Mouse (Mus musculus) embryo, embryonic 9.5 days (tissue): ENCODE data around the gene Sox6.

Source experiments
- DNase-seq: peaks from one replicate; pipeline ENCODE4 v3.0.0-alpha.2; 2017; ENCODE audit errors: extremely low spot score

Gene Sox6

GRCm38 (mm10) chr7:115830938-115831873, 207.4 kb downstream of the Sox6 start:
- no peak for DNase-seq

DNA sequence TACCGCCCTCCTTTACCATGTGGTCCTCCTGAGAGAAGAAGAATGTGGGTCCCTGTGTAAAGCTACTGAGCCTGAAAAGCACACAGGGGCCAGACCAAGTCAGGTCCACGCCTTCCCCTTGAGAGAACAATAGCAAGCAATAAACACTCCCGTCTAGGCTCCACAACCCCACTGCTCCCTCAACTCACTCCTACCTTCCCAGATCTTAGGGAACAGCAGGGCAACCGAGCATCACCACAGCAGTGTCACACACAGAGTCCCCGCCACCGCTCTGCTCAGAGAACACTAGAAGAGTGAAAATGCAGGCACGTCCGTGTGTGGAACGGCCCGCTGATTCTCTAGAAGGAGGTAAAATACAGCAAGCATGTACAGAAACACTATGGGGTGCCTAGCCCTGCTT, 208.2 kb downstream of the Sox6 start:
- DNase-seq, result no peak

DNA sequence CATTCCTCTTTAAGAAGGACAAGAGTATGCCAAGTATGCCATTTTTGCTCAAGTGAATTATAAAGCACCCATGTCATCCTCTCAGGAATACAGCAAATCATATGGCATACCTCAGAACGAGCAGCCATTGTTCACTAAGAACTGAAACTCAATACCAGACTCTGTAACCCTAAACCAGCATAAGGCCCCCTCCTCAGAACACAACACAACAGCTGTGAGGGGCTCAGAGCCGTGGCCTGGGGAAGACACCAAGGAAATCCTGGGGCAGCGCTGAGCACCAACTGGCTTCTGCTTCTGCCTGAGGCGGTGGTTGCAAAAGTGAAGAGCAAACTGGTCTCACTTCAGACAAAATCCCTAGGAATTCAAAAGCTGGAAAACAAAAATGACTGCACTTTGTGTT, 208.8 kb downstream of the Sox6 start:
- peak; percentile 46 for DNase-seq

- DNase-seq, result no peak
These were observed 209.3 kb downstream of the Sox6 start for GRCm38 (mm10) chr7:115829260-115829659.

GRCm38 (mm10) chr7:115825295-115825694, 213.3 kb downstream of the Sox6 start:
- no peak for DNase-seq

GRCm38 (mm10) chr7:115824621-115825256, 213.9 kb downstream of the Sox6 start:
- DNase-seq, result no peak

- no peak for DNase-seq
These were observed 219.5 kb downstream of the Sox6 start for GRCm38 (mm10) chr7:115819136-115819535.

DNA sequence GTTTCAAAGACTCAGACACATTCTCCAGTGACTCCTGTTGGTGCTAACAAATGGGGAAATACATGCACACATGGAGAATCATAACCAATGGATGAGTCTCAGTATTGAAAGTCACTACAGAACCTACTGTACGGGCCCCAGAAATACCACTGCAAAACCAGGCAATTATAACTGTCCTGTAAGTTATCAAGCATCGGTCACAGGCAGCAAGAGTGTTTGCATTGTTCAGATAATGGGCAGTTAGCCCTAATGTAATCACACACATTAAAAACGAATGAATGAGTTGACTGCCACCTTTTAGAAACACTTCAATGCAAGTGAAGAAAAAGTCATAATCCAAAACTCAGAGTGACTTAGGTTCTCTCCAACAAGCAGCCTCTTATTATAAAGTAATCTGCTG, 235.3 kb downstream of the Sox6 start:
- DNase-seq, result no peak

GRCm38 (mm10) chr7:115794139-115794858, 244.3 kb downstream of the Sox6 start:
- no peak for DNase-seq

DNA sequence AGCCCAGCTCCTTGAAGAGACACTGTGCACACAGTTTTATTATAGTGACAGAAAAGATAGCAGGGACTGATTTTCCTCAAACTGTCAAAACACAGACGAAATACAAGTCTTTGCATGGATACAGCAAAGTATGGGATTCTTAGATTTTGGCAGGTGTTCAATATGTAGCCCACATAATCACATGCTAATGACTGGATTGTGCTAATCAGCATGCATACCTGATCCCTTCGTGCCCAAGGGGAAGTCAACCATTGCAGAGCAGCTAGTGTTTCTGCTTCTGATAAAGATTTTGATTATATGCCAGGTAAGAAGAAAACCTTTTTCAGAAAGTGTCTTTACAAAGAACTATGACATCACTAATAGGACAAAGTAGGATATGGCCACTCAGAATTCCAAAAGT, 245.8 kb downstream of the Sox6 start:
- DNase-seq, result no peak

- DNase-seq, result no peak
These were observed 249.3 kb downstream of the Sox6 start for GRCm38 (mm10) chr7:115789116-115789823.

DNA sequence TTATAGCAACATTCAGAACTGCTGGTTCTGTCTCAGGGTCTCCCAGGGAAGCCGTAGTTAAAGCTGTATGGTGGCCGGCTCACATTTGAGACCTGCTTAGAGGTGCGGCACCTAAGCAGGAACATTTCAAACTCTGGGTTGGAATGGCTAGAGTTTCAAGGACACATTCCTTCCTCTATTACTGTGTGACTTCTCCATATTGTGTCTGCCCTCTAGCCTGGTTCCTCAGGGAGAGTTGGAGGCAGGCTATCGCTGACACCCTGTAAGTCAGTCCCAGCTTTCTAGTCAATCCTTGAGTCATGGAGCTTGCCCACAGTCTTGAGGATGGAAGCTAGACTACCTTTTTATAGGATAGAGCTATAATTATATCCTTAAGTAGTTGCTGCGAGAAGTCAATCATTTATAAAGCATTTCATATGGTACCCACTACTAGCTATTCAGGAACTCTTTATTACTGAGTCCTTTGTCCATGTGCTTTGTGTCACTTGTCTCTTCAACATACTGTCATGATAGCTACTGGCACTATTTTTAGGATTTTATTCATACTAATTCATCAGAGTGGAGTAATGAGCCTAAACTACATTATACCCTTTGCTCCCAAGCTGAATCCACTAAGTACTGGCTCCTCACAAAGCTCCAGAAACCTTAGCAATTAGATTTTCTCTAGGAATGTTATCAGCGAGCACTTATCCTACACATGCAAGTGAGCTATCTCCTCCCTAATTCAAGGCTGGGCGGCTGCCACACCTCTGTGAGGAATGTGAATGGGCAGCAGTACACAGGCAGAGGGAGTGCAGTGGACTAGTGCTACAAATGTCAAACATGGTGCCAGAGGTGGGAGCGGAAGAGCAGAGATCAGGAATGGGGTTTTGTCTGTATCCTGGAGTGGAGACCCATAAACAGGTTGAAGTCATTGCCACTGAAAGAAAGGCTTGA, 254.3 kb downstream of the Sox6 start:
- DNase-seq, result no peak

DNA sequence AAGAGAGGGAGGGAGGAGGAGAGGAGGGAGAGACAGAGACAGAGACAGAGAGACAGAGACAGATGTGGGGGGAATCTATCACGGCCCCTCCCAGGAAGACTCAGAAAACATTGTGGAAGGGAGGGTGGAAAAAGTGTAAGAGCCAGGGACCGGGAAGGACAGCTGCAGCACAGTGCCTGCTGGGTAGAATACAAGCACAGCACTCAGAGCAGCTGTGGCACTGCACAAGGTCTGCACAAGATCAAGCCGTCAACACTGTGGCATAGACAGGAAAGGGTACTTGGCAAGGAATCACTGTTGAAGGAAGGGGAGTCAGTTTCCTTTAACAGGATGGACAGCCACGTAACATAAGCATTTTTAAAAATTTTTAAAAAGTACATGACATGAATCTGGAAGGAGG, 258.4 kb downstream of the Sox6 start:
- DNase-seq, result no peak

DNA sequence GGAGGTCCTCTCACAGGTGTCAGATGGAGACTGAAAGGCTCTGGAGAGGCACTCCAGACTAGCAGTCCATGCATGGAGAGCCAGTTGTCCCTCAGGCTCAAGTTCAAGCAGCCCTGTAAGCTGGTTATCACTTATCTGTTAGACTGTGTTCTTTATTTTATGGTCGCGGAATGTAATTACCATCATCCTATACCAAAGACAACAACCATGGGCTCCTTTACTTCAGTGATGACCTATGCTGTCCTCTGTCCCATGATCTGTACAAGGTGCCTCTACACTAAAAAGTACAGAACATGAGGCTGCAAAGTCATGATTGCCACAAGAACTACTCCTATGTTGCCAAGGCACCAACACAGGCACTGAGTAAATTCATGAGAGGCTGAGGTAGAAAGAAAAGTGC, 259.1 kb downstream of the Sox6 start:
- DNase-seq, result no peak

GRCm38 (mm10) chr7:115776736-115777135, 261.9 kb downstream of the Sox6 start:
- peak; percentile 11 for DNase-seq

DNA sequence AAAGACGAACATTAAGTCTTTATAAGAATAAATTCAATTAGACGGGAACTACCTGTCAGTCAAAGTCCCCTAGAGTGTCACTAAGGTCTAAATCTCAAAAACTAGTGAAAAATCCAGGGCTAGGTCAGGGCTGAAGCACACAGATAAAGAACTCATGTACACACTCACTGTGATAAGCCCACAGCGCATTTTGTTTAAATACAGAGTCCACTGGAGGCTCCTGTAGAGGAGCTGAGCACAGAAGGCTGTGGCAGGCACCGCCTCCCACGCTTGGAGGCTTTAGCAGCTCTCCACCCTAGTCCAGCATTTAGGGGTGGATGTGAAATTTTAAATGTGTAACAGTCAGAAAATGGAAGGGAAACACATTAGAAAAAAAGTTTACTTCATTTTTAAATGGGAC, 262.3 kb downstream of the Sox6 start:
- DNase-seq, result no peak

DNA sequence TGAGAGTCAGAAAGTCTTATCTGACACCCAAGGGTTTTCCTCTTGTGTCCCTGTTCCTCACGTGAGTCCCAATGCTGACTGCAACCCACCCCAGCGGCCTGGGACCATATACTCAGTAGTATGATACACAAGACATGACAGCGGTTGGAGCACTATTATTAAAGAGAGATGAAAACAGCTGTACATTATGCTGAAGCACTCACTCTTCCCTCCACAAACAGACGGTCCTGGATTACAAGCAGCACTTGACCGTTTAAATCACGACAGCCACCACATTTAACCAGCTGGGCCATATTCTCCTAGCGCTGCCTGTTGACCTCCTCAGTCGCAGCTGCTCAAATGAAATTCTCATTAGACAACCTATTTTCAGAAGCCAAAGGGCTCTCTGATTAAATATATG, 272.3 kb downstream of the Sox6 start:
- no peak for DNase-seq

DNA sequence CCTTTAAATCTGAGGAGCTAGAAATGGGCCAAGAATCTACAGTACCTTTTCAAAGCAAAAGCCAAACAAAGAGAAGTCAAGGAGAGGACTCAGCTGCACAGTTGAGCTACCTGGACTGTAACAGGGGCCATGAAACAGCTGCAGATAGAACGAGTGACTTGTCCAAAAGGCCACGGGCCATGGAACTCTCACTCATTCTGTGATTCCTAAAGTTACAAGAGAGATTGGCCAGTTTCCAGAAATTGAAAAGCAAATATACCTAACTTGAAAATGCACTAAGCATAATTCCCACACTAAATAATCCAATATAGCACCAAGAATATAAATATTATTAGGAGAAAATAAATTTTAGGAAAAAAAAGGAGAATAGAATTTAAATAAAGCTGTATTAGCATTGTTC, 274.7 kb downstream of the Sox6 start:
- DNase-seq, result no peak

DNA sequence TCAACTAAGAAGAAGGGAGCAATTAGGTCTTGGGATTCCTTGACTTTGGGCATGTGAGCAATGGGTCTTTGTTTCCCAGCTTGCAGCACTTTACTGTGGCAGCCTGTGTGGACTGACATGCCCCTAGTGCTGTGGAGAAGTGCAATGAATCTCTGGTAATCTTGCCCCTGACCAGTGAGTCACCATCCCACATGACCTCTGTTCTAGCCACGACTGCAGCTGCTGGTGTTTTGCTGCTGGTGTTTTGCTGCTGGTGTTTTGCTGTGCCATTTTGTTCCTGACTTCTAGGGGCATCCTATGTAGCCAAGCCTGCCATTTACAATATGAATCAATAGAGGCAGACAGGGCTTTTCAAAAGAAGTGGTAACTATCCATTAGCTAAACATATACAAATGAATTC, 280.4 kb downstream of the Sox6 start:
- no peak for DNase-seq

- DNase-seq, result no peak
These were observed 283.3 kb downstream of the Sox6 start for GRCm38 (mm10) chr7:115755272-115755671.

DNA sequence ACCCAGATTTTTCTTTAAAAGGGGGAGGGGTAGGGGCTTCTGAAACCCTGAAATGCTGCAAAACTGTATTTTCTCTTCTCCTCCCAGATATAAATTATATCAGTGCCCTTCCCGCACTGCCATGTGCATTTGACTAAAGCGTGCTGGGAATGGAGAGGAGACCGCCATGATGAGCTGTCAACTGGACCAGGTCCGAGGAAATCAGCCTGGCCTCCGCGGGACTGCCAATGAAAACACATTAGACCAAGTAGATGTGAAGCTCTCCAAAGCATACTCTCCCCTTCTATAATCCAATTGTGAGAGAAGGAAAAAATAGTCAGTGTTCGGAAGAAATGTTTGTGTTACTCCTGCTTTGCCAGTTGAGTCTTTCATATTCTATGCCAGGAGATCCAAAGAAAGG, 284.4 kb downstream of the Sox6 start:
- DNase-seq, result no peak
